Mouse (Mus musculus): ENCODE measurements around the gene Myo18b.
A peak's percentile ranks its signal among the peaks of the same experiment; 100 is the strongest.

DNA sequence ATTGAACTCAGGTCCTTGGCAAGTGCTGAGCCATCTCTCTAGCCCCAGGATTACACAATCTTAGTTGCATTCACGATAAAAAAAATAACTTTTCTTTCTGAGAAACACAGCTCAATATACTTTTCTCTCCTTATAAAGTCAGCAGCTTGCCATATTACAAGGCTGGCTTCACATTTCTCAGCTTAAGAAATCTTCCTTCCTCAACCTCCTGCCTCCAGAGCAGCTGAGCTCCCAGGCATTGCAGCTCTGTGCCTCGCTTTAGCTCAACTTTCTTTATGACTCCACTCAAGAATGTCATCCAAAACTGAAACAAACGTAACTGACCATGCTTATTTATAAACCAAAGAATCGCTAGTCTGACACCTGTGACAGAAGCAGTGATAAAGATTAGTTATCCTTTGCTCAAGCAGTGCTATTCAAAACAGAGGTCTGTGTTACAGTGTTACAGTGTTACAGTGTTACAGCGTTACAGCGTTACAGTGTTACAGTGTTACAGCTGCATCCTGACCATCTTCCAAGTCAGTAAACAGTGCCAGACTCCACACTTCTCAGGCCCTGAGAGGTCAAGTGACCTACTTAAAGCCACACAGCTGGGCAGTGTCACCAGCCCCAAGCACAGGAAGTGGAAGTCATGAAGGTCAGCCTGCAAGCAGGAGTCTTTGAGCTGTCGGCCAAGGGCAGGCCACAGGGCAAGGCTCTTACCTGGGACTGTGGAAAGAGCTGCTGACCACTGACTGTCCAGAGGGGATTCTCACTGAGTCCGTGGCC is 181.3 kb downstream of the Myo18b start:
- no peak for TF ChIP-seq CTCF (IDR thresholded peaks at IDR 0.05; ENCODE audit: extremely low read depth, insufficient read depth, low read length)
- 0 out of 2 replicates have a peak, but pooled peaks have one; percentile 28 for TF ChIP-seq POLR2A (IDR thresholded peaks at IDR 0.05; ENCODE audit: extremely low read depth, insufficient read depth, low read length)
